Mouse (Mus musculus) forebrain, embryonic 13.5 days (tissue): Measurements from ENCODE around the gene Socs2. TPM values are rescaled to one million over a fixed set of nuclear protein-coding genes. Genes with fewer than 3 reads are reported as not detected.
A peak's percentile ranks its signal among the peaks of the same experiment; 100 is the strongest.
"Not testable (repeated sequence)": the region's sequence is repeated elsewhere in the genome, so short reads cannot be mapped to it uniquely, and the experiment has no call there.

Experiments used
- ATAC-seq: fragments of 200-750 bp; cut with Nextera tagmentation; 2 replicates; pipeline ENCODE4 v1.8.0; 2017
- H3K27ac ChIP-seq: fragments of 300-500 bp; sonication (generic); 2 replicates; pipeline ENCODE4 v1.5.1; 2015; ENCODE audit warnings: inconsistent platforms, mild to moderate bottlenecking, moderate library complexity
- H3K27me3 ChIP-seq: fragments of 300-500 bp; sonication (generic); 2 replicates; pipeline ENCODE4 v1.6.1; 2015; ENCODE audit warnings: mild to moderate bottlenecking, inconsistent platforms
- H3K36me3 ChIP-seq: fragments of 300-500 bp; sonication (generic); 2 replicates; pipeline ENCODE4 v1.6.1; 2015; ENCODE audit warnings: mild to moderate bottlenecking, inconsistent platforms; ENCODE audit not compliant: poor library complexity, severe bottlenecking
- H3K4me1 ChIP-seq: fragments of 300-500 bp; sonication (generic); 2 replicates; pipeline ENCODE4 v1.6.1; 2015; ENCODE audit warnings: inconsistent platforms
- H3K4me2 ChIP-seq: fragments of 300-500 bp; sonication (generic); 2 replicates; pipeline ENCODE4 v1.6.1; 2015; ENCODE audit warnings: inconsistent platforms, mild to moderate bottlenecking, moderate library complexity
- H3K4me3 ChIP-seq: fragments of 300-500 bp; sonication (generic); 2 replicates; pipeline ENCODE4 v1.5.1; 2015; ENCODE audit warnings: mild to moderate bottlenecking, inconsistent platforms
- H3K9ac ChIP-seq: fragments of 300-500 bp; sonication (generic); 2 replicates; pipeline ENCODE4 v1.6.1; 2015; ENCODE audit warnings: mild to moderate bottlenecking, inconsistent platforms
- H3K9me3 ChIP-seq: fragments of 300-500 bp; sonication (generic); replicated peaks from 2 replicates; pipeline ENCODE4 v1.6.1; 2016; ENCODE audit warnings: inconsistent platforms
- WGBS: fragments of 180-500 bp; shearing (Covaris S2); methylation state at CpG from one replicate; pipeline ENCODE4 v1.1.7; 2015; 5-methylcytosine and 5-hydroxymethylcytosine counted together
- polyA plus RNA-seq: library from polyadenylated mRNA; unstranded; fragments of >200 nt; fragmentation: Nextera tagmentation; extraction: Ambion mirVana; gene quantifications from 2 replicates; pipeline ENCODE4 v1.2.1, GENCODE M21; 2015

Gene Socs2
- polyA plus RNA-seq, 1 experiment from 2014 or later: 91.6 TPM

DNA sequence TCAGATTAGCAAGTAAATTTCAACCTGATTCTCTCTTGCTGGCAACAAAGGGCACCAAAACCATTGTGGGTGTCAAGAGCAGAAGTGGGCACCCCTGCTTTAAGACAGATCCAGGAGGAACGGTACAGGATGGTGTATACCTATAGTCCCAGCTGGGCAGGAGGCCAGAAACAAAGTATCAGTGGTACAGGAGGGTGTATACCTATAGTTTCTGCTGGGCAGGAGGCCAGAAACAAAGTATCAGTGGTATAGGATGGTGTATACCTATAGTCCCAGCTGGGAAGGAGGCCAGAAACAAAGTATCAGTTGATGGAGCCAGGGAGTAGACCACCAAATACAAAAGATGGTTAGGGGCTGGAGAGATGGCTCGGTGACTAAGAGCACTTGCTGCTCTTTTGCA, 12.2 kb downstream of the Socs2 start:
- H3K4me2 ChIP-seq: no peak overlapping the region
- 83% methylated on average over 2 of the region's 2 CpGs for WGBS
- no peak for ATAC-seq
- peaks cover 3% of the 10 kb centered on the region for H3K4me1 ChIP-seq
- peaks cover 12% of the 10 kb centered on the region for H3K36me3 ChIP-seq
- H3K9ac ChIP-seq: no peak overlapping the region
- H3K4me3 ChIP-seq: no peak overlapping the region
- no peak overlapping the region for H3K27ac ChIP-seq
- no peaks in the 10 kb centered on the region for H3K9me3 ChIP-seq
- H3K27me3 ChIP-seq: no peaks in the 10 kb centered on the region

DNA sequence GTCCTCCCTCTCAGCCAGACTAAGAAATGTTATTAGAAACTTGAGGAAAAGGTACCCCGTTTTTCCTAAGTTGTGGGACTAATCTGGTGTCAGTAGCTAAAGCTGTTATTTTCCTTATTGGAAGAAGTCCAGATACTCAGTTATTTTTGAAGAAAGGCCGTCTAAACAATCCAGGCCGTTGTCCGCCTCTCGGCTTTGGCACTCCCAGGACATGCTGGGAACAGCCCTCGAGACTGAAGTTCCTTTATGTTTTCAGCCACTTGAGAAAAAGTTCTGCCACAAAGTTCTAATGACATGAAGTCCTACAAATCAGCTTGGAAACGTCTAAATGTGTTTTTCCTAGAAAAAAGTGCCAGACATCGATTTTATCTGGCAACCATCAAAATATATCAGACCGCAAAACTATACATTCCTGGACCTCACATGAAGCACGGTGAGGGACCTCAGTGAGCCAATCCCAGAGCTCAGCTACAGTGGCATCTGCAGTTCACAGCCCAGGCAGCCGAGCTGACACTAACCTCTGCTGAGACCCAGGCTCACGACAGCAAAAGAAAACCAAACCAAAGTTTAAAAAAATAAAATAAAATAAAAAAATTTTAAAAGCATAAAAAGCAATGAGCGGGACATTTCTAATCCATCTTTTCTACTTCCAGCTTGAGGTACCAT, 17.2 kb downstream of the Socs2 start:
- no peak for ATAC-seq
- Histone ChIP-seq H3K9ac (no peak overlapping the region), H3K4me1 (peaks cover 32% of the 10 kb centered on the region), H3K27ac (no peak overlapping the region), H3K4me2 (no peak overlapping the region), H3K9me3 (no peaks in the 10 kb centered on the region), H3K4me3 (no peak overlapping the region), H3K27me3 (peaks cover 3% of the 10 kb centered on the region; the same call in 1 of the 2 replicates), H3K36me3 (0 out of 2 replicates have a peak, but pooled peaks cover 4% of the 10 kb centered on the region)
- 35% methylated on average over 13 of the region's 13 CpGs for WGBS

DNA sequence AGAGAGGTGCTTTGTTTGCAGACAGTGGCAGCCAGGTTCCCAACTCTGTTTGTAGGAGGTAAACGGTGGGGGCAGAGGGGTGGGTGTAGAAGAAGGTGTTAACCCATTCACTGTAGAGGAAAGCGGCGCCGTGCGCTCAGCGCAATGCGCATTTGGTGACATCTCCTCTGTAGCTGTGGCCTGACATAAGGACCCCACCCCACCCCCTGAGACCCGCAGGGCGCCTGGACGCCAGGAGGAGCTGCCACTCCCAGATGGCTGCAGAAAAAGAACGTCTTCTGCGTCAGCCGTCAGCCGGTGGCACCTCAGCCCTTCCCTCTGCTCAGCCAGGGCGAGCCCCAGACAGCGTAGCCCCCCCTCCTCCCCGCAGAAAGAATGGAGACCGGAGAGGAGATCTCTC, 18.5 kb downstream of the Socs2 start:
- Histone ChIP-seq H3K9ac (peak overlapping the region; percentile 58), H3K36me3 (0 out of 2 replicates have a peak, but pooled peaks cover 4% of the 10 kb centered on the region), H3K4me1 (peaks cover 32% of the 10 kb centered on the region), H3K9me3 (no peaks in the 10 kb centered on the region), H3K4me2 (peak overlapping the region; percentile 71), H3K27ac (no peak overlapping the region), H3K4me3 (peak overlapping the region; percentile 35), H3K27me3 (peaks cover 3% of the 10 kb centered on the region; the same call in 1 of the 2 replicates)
- WGBS: under 1% methylated on average over 17 of the region's 18 CpGs
- ATAC-seq: peak; percentile 77

DNA sequence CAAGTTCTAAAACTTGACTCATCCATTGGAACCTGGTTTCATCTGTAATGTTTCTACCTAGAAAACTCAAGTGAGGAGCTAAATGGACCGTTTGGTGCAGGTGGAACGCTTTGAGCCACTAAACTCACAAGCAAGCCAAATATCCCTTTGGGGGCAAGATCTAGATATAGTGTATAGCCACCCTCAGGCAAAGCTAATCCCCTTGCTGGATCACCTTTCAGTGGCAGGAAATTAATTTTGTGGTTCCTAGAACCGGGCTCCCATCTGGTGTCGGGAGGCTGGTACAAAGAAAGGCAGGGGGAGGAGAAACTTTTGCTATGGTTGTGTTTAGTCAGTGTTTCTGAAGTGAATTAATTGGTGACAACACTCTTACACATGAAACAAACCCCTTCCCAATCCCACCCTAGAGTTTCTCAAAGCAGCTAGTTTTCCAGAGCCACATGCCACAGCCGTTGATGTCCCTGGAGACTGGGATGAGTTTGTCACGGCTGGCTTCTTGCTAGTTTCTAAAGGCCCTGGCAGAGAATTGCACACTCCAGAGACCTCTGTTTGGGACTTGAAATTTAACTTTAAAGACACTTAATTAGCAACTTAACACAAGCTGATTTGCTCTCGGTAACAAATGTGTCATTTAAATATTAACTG, 19.7 kb downstream of the Socs2 start:
- Histone ChIP-seq H3K27me3 (peaks cover 3% of the 10 kb centered on the region; the same call in 1 of the 2 replicates), H3K9me3 (no peaks in the 10 kb centered on the region), H3K9ac (no peak overlapping the region), H3K27ac (no peak overlapping the region), H3K4me2 (no peak overlapping the region), H3K36me3 (0 out of 2 replicates have a peak, but pooled peaks cover 4% of the 10 kb centered on the region), H3K4me3 (no peak overlapping the region), H3K4me1 (peaks cover 32% of the 10 kb centered on the region)
- no peak for ATAC-seq
- WGBS: 47% methylated on average over 7 of the region's 7 CpGs

DNA sequence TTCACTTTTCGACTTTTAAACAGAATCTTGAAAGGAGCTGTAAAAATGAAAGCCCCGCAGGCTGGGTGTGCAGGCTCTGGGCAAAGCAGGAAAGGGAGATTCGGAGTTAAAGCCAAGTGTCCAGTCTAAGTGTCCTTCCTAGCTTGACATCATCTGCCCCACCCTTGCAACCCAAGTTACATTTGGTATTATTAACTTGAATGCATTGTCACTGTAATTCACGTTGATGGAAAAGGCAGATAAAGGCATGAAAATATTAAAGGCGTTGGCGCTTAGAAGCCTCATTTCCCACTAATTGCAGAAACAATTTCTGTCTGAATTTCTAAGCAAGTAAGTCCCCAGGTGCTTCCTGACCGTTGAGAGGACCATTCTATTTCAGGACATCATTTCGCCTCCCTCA, 20.6 kb downstream of the Socs2 start:
- H3K36me3 ChIP-seq: 0 out of 2 replicates have a peak, but pooled peaks cover 2% of the 10 kb centered on the region
- ATAC-seq: no peak
- H3K4me3 ChIP-seq: no peak overlapping the region
- no peak overlapping the region for H3K27ac ChIP-seq
- H3K9ac ChIP-seq: no peak overlapping the region
- 81% methylated on average over 8 of the region's 8 CpGs for whole genome bisulfite sequencing
- peaks cover 3% of the 10 kb centered on the region; the same call in 1 of the 2 replicates for H3K27me3 ChIP-seq
- H3K4me1 ChIP-seq: peaks cover 32% of the 10 kb centered on the region
- no peak overlapping the region for H3K4me2 ChIP-seq
- H3K9me3 ChIP-seq: no peaks in the 10 kb centered on the region

DNA sequence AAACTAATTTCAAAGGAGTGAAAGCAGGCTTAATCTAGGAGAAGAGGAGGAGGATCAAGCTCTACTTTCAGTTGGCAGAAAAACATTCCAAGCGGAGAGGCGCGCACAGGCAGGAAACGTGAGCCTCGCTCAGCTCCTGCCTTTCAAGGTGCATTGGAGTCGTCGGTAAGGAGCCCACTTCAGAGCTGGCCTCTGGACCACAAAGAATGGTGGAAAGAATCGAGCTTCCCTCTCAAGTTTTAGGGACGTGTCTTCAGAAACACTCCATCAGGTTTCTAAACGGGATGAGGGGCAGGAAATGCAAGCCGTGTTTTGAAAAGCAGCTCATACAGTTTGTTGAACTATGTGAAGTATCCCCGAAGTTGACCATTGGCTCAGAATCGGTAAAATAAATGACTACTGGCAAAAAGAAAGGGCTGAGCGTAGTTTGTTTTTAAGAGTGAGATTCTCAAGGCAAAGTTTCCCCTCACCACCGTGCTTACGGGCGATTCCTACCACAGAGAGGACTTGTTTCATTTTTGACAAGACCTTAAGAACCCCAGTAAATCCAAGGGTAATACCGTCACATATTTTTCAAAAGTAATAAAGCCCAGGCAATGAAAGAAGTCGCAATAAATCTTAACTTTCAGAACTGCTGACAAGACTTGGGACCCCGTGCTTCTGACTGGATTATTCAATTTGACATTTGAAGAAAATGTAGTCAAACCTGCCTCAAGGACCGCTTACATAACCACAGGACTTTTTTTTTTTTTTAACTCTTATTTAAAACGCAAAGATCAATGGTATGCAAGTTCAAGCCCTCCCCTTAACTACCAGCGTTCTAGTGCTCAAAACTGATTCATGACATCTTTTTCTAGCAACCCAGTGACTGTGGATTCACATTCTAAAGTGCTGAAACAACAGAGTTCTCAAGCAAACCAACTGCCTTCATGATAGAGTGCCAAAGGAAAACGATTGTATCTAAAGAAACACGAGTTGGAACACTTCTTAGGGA, 21.9 kb downstream of the Socs2 start:
- Histone ChIP-seq H3K4me1 (peaks cover 32% of the 10 kb centered on the region), H3K36me3 (no peaks in the 10 kb centered on the region), H3K9ac (no peak overlapping the region), H3K4me2 (no peak overlapping the region), H3K27me3 (peaks cover 3% of the 10 kb centered on the region; the same call in 1 of the 2 replicates), H3K27ac (no peak overlapping the region), H3K4me3 (no peak overlapping the region), H3K9me3 (no peaks in the 10 kb centered on the region)
- WGBS: 61% methylated on average over 25 of the region's 25 CpGs
- ATAC-seq: no peak

DNA sequence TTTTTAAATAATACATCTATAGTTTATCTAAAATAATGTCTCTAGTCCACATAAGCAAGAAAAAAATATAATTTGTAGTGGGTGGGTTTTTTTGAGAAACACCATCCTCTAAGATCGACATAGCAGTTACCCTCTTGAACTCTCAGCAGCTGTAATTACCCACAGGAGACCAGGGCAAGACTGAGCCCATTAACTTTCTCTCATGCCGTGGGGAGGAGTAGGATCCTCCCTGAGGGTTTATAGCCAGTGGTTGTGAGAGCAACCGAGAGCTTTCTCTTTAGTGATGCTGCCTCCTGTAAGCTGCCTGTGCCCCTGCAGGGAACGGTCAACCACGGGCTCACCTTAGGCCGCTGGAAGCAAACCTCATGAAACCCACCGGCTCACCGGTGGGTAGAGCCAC, 24.9 kb downstream of the Socs2 start:
- no peaks in the 10 kb centered on the region for H3K36me3 ChIP-seq
- H3K4me3 ChIP-seq: no peak overlapping the region
- 0 out of 2 replicates have a peak, but pooled peaks cover 2% of the 10 kb centered on the region for H3K4me1 ChIP-seq
- H3K9ac ChIP-seq: no peak overlapping the region
- no peaks in the 10 kb centered on the region for H3K27me3 ChIP-seq
- 77% methylated on average over 8 of the region's 8 CpGs for WGBS
- H3K27ac ChIP-seq: no peak overlapping the region
- no peak for ATAC-seq
- no peaks in the 10 kb centered on the region for H3K9me3 ChIP-seq
- no peak overlapping the region for H3K4me2 ChIP-seq

DNA sequence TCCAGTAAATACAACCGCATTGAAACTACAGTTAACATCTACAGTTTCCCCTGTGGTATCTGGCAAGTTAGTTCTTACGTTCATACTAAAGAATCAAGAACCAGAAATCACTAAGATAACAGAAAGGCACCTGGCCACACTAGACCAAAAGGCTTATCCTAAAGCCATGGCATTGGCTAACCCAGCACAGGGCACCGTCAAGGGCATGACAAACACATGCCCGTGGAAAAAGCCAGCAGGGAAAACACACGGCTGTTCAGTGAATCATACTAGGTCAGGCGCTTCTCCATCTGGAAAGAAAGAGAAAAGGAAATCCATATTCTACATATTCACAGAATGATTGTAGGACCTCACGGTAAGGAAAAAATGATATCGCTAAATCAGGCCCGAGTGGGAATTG, 26.1 kb downstream of the Socs2 start:
- H3K9ac ChIP-seq: no peak overlapping the region
- H3K4me1 ChIP-seq: no peaks in the 10 kb centered on the region
- H3K27ac ChIP-seq: no peak overlapping the region
- no peak for ATAC-seq
- H3K4me2 ChIP-seq: no peak overlapping the region
- no peaks in the 10 kb centered on the region for H3K36me3 ChIP-seq
- H3K9me3 ChIP-seq: no peaks in the 10 kb centered on the region
- H3K27me3 ChIP-seq: no peaks in the 10 kb centered on the region
- WGBS: 94% methylated on average over 9 of the region's 9 CpGs
- H3K4me3 ChIP-seq: no peak overlapping the region

DNA sequence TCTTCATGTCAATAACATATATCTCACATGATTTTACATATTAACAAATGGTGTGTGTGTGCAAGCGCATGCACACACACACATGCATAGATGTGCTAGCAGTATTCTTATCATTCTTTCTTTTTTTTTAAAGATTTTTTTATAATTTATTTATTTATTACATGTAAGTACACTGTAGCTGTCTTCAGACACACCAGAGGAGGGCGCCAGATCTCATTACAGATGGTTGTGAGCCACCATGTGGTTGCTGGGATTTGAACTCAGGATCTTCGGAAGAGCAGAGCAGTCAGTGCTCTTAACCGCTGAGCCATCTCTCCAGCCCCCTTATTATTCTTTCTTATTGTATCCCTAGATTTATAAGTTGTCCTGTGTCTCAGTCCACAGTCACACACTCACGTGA, 27.2 kb downstream of the Socs2 start:
- H3K9me3 ChIP-seq, H3K27me3 ChIP-seq, H3K27ac ChIP-seq, H3K4me2 ChIP-seq, H3K9ac ChIP-seq, H3K4me3 ChIP-seq, H3K4me1 ChIP-seq, H3K36me3 ChIP-seq, ATAC-seq: not testable (repeated sequence)
- 91% methylated on average over 5 of the region's 5 CpGs for WGBS

DNA sequence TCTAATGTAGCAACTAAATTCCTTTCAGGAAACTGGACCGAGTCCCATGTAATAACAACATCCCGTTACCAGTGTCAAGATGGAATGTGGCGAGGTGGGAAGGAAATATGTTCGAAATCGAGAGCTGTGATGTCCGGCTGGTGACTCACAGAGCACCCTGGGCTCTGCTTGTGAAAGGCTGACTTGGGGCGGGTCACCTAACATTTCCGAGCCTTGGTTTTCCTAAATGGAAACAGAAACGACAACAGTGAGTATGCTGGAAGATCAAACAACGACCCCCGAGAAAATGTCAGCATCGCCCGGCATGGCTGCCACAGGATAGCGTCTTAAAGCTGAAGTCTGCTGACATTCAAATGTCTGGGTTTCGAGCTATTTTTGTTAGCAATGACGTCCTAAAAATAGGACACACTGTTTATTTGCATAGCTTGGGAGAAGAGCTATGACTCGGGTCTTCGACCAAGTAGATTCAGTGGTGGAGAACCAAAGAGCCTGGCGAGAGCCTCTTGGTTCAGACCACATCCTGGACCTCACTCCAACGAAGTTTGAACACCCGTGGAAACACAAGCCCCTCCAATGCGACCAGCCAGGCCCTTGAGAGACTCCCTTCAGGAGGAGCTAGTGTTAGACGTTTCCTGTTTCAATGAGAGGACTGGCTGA, 28.0 kb downstream of the Socs2 start:
- no peak for ATAC-seq

DNA sequence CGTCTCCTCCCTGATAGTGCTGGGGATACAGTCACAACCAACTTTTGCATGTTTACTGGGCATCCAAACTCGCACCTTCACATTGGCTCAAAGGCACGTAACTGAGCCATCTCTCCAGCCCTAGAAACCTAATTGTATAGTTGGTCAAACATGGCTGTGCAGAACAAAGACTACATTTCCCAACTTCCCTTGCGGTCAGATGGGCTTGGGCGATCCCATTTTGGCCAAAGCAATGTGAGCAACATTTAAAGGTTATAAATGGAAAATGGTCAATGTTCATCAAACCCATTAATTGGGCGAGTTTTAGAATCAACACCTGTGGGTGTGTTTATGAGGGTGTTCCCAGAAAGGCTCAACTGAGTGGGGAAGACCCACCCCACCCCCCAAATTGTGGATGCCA, 30.5 kb downstream of the Socs2 start:
- Histone ChIP-seq H3K27ac (no peak overlapping the region), H3K9me3 (no peaks in the 10 kb centered on the region), H3K27me3 (no peaks in the 10 kb centered on the region), H3K4me3 (no peak overlapping the region), H3K4me2 (no peak overlapping the region), H3K36me3 (no peaks in the 10 kb centered on the region), H3K4me1 (no peaks in the 10 kb centered on the region), H3K9ac (no peak overlapping the region)
- ATAC-seq: no peak
- 91% methylated on average over 6 of the region's 6 CpGs for WGBS

More for the DNA sequence above, 28.0 kb downstream of the Socs2 start:
- H3K4me2 ChIP-seq: no peak overlapping the region
- no peaks in the 10 kb centered on the region for H3K9me3 ChIP-seq
- H3K9ac ChIP-seq: no peak overlapping the region
- no peaks in the 10 kb centered on the region for H3K27me3 ChIP-seq
- H3K27ac ChIP-seq: no peak overlapping the region
- H3K4me1 ChIP-seq: no peaks in the 10 kb centered on the region
- H3K4me3 ChIP-seq: no peak overlapping the region
- H3K36me3 ChIP-seq: no peaks in the 10 kb centered on the region
- WGBS: 89% methylated on average over 23 of the region's 23 CpGs
